Mouse (Mus musculus): ENCODE results near the gene Ica1. TPM values are rescaled to one million over a fixed set of nuclear protein-coding genes. Genes with fewer than 3 reads are reported as not detected.

Gene Ica1
- polyA plus RNA-seq, 2 experiments = 1.9 to 5.5 TPM

- no peaks in the 10 kb centered on the region; a peak in 1 of 4 replicates for H3K4me1 ChIP-seq (replicated peaks; ENCODE audit: control insufficient read depth in 2 of 2, insufficient read depth in 2 of 2, low read length in 1 of 2)
- H3K4me3 ChIP-seq (ENCODE audit: insufficient read depth in 1 of 2, low read depth in 2 of 2, low read length in 2 of 2) = no peak overlapping the region
- DNase-seq (ENCODE audit: low read depth in 3 of 3, low spot score in 3 of 3) = no peak
- TF ChIP-seq CTCF (IDR thresholded peaks at IDR 0.05; ENCODE audit: low read depth) = no peak
- no peak for TF ChIP-seq EP300 (IDR thresholded peaks at IDR 0.05; ENCODE audit: low read depth)
- no peak for ATAC-seq (ENCODE audit: insufficient read depth)
- no peak overlapping the region for H3K4me2 ChIP-seq (ENCODE audit: low read depth)
- H3K9ac ChIP-seq (replicated peaks) = no peak overlapping the region
- no peaks in the 10 kb centered on the region for H3K9me3 ChIP-seq (ENCODE audit: control insufficient read depth, low read length)
- WGBS (ENCODE audit: insufficient replicate concordance) = 35% methylated on average over 5 of the region's 5 CpGs
- no peaks in the 10 kb centered on the region for H3K36me3 ChIP-seq (replicated peaks; ENCODE audit: control insufficient read depth, insufficient read depth, low read depth)
- H3K27ac ChIP-seq = no peak overlapping the region
- H3K27me3 ChIP-seq (ENCODE audit: control insufficient read depth, insufficient read depth, low read length) = no peaks in the 10 kb centered on the region
Measured at GRCm38 (mm10) chr6:8640863-8641262, 137.4 kb downstream of the Ica1 start.

- Histone ChIP-seq H3K9me3 (ENCODE audit: control insufficient read depth, low read length) (no peaks in the 10 kb centered on the region), H3K4me1 (replicated peaks; ENCODE audit: control insufficient read depth in 2 of 2, insufficient read depth in 2 of 2, low read length in 1 of 2) (no peaks in the 10 kb centered on the region; a peak in 1 of 4 replicates), H3K9ac (replicated peaks) (no peak overlapping the region), H3K27me3 (ENCODE audit: control insufficient read depth, insufficient read depth, low read length) (no peaks in the 10 kb centered on the region), H3K36me3 (replicated peaks; ENCODE audit: control insufficient read depth, insufficient read depth, low read depth) (no peaks in the 10 kb centered on the region), H3K4me2 (ENCODE audit: low read depth) (no peak overlapping the region), H3K27ac (no peak overlapping the region), H3K4me3 (ENCODE audit: insufficient read depth in 1 of 2, low read depth in 2 of 2, low read length in 2 of 2) (no peak overlapping the region)
- no peak for TF ChIP-seq CTCF (IDR thresholded peaks at IDR 0.05; ENCODE audit: low read depth)
- no peak for TF ChIP-seq EP300 (IDR thresholded peaks at IDR 0.05; ENCODE audit: low read depth)
- no peak for ATAC-seq (ENCODE audit: insufficient read depth)
- no peak for DNase-seq (ENCODE audit: low read depth in 3 of 3, low spot score in 3 of 3)
- 32% methylated on average over 2 of the region's 2 CpGs for WGBS (ENCODE audit: insufficient replicate concordance)
Measured at GRCm38 (mm10) chr6:8639526-8639925, 138.8 kb downstream of the Ica1 start.

GRCm38 (mm10) chr6:8638899-8639298 lies 139.4 kb downstream of the Ica1 start:
- DNase-seq (ENCODE audit: low read depth in 3 of 3, low spot score in 3 of 3) (no peak), ATAC-seq (ENCODE audit: insufficient read depth) (no peak)
- H3K4me3 ChIP-seq (ENCODE audit: insufficient read depth in 1 of 2, low read depth in 2 of 2, low read length in 2 of 2) = no peak overlapping the region
- H3K36me3 ChIP-seq (replicated peaks; ENCODE audit: control insufficient read depth, insufficient read depth, low read depth) = no peaks in the 10 kb centered on the region
- TF ChIP-seq CTCF (IDR thresholded peaks at IDR 0.05; ENCODE audit: low read depth) = no peak
- TF ChIP-seq EP300 (IDR thresholded peaks at IDR 0.05; ENCODE audit: low read depth) = no peak
- no peaks in the 10 kb centered on the region; a peak in 1 of 4 replicates for H3K4me1 ChIP-seq (replicated peaks; ENCODE audit: control insufficient read depth in 2 of 2, insufficient read depth in 2 of 2, low read length in 1 of 2)
- H3K9ac ChIP-seq (replicated peaks) = no peak overlapping the region
- WGBS (ENCODE audit: insufficient replicate concordance) = 47% methylated on average over 4 of the region's 4 CpGs
- no peaks in the 10 kb centered on the region for H3K9me3 ChIP-seq (ENCODE audit: control insufficient read depth, low read length)
- H3K27ac ChIP-seq = no peak overlapping the region
- H3K27me3 ChIP-seq (ENCODE audit: control insufficient read depth, insufficient read depth, low read length) = no peaks in the 10 kb centered on the region
- H3K4me2 ChIP-seq (ENCODE audit: low read depth) = no peak overlapping the region

- no peaks in the 10 kb centered on the region for H3K27me3 ChIP-seq (ENCODE audit: control insufficient read depth, insufficient read depth, low read length)
- H3K36me3 ChIP-seq (replicated peaks; ENCODE audit: control insufficient read depth, insufficient read depth, low read depth) = no peaks in the 10 kb centered on the region
- H3K9me3 ChIP-seq (ENCODE audit: control insufficient read depth, low read length) = no peaks in the 10 kb centered on the region
- H3K4me2 ChIP-seq (ENCODE audit: low read depth) = no peak overlapping the region
- ATAC-seq (ENCODE audit: insufficient read depth) (no peak), DNase-seq (ENCODE audit: low read depth in 3 of 3, low spot score in 3 of 3) (no peak)
- H3K4me3 ChIP-seq (ENCODE audit: insufficient read depth in 1 of 2, low read depth in 2 of 2, low read length in 2 of 2) = no peak overlapping the region
- 67% methylated on average over 4 of the region's 4 CpGs for WGBS (ENCODE audit: insufficient replicate concordance)
- H3K4me1 ChIP-seq (replicated peaks; ENCODE audit: control insufficient read depth in 2 of 2, insufficient read depth in 2 of 2, low read length in 1 of 2) = no peaks in the 10 kb centered on the region; a peak in 1 of 4 replicates
- no peak overlapping the region for H3K9ac ChIP-seq (replicated peaks)
- TF ChIP-seq CTCF (IDR thresholded peaks at IDR 0.05; ENCODE audit: low read depth) (no peak), EP300 (IDR thresholded peaks at IDR 0.05; ENCODE audit: low read depth) (no peak)
- no peak overlapping the region for H3K27ac ChIP-seq
Measured at GRCm38 (mm10) chr6:8638122-8638521, 140.2 kb downstream of the Ica1 start.

- no peak overlapping the region for H3K27ac ChIP-seq
- WGBS (ENCODE audit: insufficient replicate concordance) = 49% methylated on average over 4 of the region's 4 CpGs
- H3K4me2 ChIP-seq (ENCODE audit: low read depth) = no peak overlapping the region
- H3K9ac ChIP-seq (replicated peaks) = no peak overlapping the region
- no peak overlapping the region for H3K4me3 ChIP-seq (ENCODE audit: insufficient read depth in 1 of 2, low read depth in 2 of 2, low read length in 2 of 2)
- H3K36me3 ChIP-seq (replicated peaks; ENCODE audit: control insufficient read depth, insufficient read depth, low read depth) = no peaks in the 10 kb centered on the region
- no peaks in the 10 kb centered on the region for H3K27me3 ChIP-seq (ENCODE audit: control insufficient read depth, insufficient read depth, low read length)
- no peak for TF ChIP-seq EP300 (IDR thresholded peaks at IDR 0.05; ENCODE audit: low read depth)
- no peak for TF ChIP-seq CTCF (IDR thresholded peaks at IDR 0.05; ENCODE audit: low read depth)
- peaks cover 5 to 11% of the 10 kb centered on the region in 2 experiments; a peak in 2 of 4 replicates for H3K4me1 ChIP-seq (replicated peaks; ENCODE audit: control insufficient read depth in 2 of 2, insufficient read depth in 2 of 2, low read length in 1 of 2)
- no peaks in the 10 kb centered on the region for H3K9me3 ChIP-seq (ENCODE audit: control insufficient read depth, low read length)
- ATAC-seq (ENCODE audit: insufficient read depth) (no peak), DNase-seq (ENCODE audit: low read depth in 3 of 3, low spot score in 3 of 3) (no peak)
Measured at GRCm38 (mm10) chr6:8632701-8633100, 145.6 kb downstream of the Ica1 start.

All from liver, embryonic 14.5 days (tissue).